Mouse (Mus musculus): ENCODE results near the gene Nprl3. TPM values are rescaled to one million over a fixed set of nuclear protein-coding genes. Genes with fewer than 3 reads are reported as not detected.

Nprl3 gene
- polyA plus RNA-seq, 1 experiment from 2014 or later = 31.4 TPM

GRCm38 (mm10) chr11:32228292-32228845 lies 39.1 kb downstream of the Nprl3 start:
- Histone ChIP-seq H3K4me1 (replicated peaks; ENCODE audit: control insufficient read depth, insufficient read depth, low read length) (peaks cover 4% of the 10 kb centered on the region; the same call in 1 of the 2 replicates), H3K4me3 (ENCODE audit: low read depth, low read length) (no peak overlapping the region), H3K36me3 (ENCODE audit: control insufficient read depth, insufficient read depth, low read length) (peaks cover 3% of the 10 kb centered on the region; the same call in 1 of the 2 replicates), H3K27ac (ENCODE audit: low read depth, low read length) (no peak overlapping the region), H3K9ac (ENCODE audit: low read depth, low read length) (no peak overlapping the region), H3K4me2 (replicated peaks; ENCODE audit: low read depth, low read length) (no peak overlapping the region), H3K27me3 (ENCODE audit: control insufficient read depth, insufficient read depth, low read length) (no peaks in the 10 kb centered on the region; the same call in 1 of the 2 replicates), H3K9me3 (ENCODE audit: control insufficient read depth, low read length) (no peaks in the 10 kb centered on the region)
- DNase-seq (ENCODE audit: low spot score) = no peak
- WGBS = 95% methylated on average over 3 of the region's 3 CpGs
- no peak for ATAC-seq (ENCODE audit: low FRiP score)

DNA sequence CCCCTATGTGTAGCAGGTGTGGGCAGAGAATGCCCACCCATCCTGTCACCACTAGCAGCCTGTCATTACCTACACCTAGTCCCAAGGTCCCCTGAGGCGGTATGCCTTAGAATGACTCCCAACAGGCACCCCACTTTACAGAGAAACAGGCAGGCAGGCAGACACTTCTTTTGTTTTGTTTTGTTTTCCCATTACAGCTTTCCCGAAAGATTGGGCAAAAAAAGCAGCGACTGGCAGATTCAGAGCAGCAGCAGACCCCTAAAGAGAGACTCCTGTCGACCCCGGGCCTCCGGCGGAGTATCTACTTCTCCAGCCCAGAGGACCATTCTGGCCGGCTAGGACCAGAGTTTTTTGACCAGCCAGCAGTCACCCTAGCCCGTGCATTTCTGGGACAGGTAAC lies 40.0 kb downstream of the Nprl3 start:
- H3K36me3 ChIP-seq (ENCODE audit: control insufficient read depth, insufficient read depth, low read length) = peaks cover 3% of the 10 kb centered on the region; the same call in 1 of the 2 replicates
- peaks cover 4% of the 10 kb centered on the region; the same call in 1 of the 2 replicates for H3K4me1 ChIP-seq (replicated peaks; ENCODE audit: control insufficient read depth, insufficient read depth, low read length)
- 90% methylated on average over 9 of the region's 9 CpGs for WGBS
- no peak overlapping the region for H3K4me3 ChIP-seq (ENCODE audit: low read depth, low read length)
- no peak overlapping the region for H3K9ac ChIP-seq (ENCODE audit: low read depth, low read length)
- H3K9me3 ChIP-seq (ENCODE audit: control insufficient read depth, low read length) = no peaks in the 10 kb centered on the region
- H3K27ac ChIP-seq (ENCODE audit: low read depth, low read length) = no peak overlapping the region
- no peak for DNase-seq (ENCODE audit: low spot score)
- no peaks in the 10 kb centered on the region; the same call in 1 of the 2 replicates for H3K27me3 ChIP-seq (ENCODE audit: control insufficient read depth, insufficient read depth, low read length)
- H3K4me2 ChIP-seq (replicated peaks; ENCODE audit: low read depth, low read length) = no peak overlapping the region
- no peak for ATAC-seq (ENCODE audit: low FRiP score)

- H3K9ac ChIP-seq (ENCODE audit: low read depth, low read length) = peak overlapping the region; percentile 86
- DNase-seq (ENCODE audit: low spot score) (no peak), ATAC-seq (ENCODE audit: low FRiP score) (0 out of 2 replicates have a peak, but pooled peaks have one; percentile 2)
- no peaks in the 10 kb centered on the region for H3K9me3 ChIP-seq (ENCODE audit: control insufficient read depth, low read length)
- peaks cover 3% of the 10 kb centered on the region; the same call in 1 of the 2 replicates for H3K36me3 ChIP-seq (ENCODE audit: control insufficient read depth, insufficient read depth, low read length)
- peak overlapping the region; percentile 74 for H3K4me2 ChIP-seq (replicated peaks; ENCODE audit: low read depth, low read length)
- H3K4me1 ChIP-seq (replicated peaks; ENCODE audit: control insufficient read depth, insufficient read depth, low read length) = peaks cover 6% of the 10 kb centered on the region; the same call in 1 of the 2 replicates
- peaks cover 2% of the 10 kb centered on the region; the same call in 1 of the 2 replicates for H3K27me3 ChIP-seq (ENCODE audit: control insufficient read depth, insufficient read depth, low read length)
- WGBS = 60% methylated on average over 1 of the region's 1 CpGs
- H3K4me3 ChIP-seq (ENCODE audit: low read depth, low read length) = peak overlapping the region; percentile 70
- no peak overlapping the region for H3K27ac ChIP-seq (ENCODE audit: low read depth, low read length)
Measured at GRCm38 (mm10) chr11:32227041-32227440, 40.5 kb downstream of the Nprl3 start.

- Histone ChIP-seq H3K36me3 (ENCODE audit: control insufficient read depth, insufficient read depth, low read length) (peaks cover 3% of the 10 kb centered on the region; the same call in 1 of the 2 replicates), H3K9ac (ENCODE audit: low read depth, low read length) (peak within 1 kb of the TSS; percentile 86), H3K4me3 (ENCODE audit: low read depth, low read length) (peak within 1 kb of the TSS; percentile 70), H3K27me3 (ENCODE audit: control insufficient read depth, insufficient read depth, low read length) (peaks cover 4% of the 10 kb centered on the region; the same call in 1 of the 2 replicates), H3K4me2 (replicated peaks; ENCODE audit: low read depth, low read length) (peak within 1 kb of the TSS; percentile 74), H3K4me1 (replicated peaks; ENCODE audit: control insufficient read depth, insufficient read depth, low read length) (peaks cover 6% of the 10 kb centered on the region; the same call in 1 of the 2 replicates), H3K27ac (ENCODE audit: low read depth, low read length) (0 out of 2 replicates have a peak within 1 kb of the TSS, but pooled peaks have one; percentile 0), H3K9me3 (ENCODE audit: control insufficient read depth, low read length) (no peaks in the 10 kb centered on the region)
- WGBS = 3% methylated on average over 47 of the region's 47 CpGs
- ATAC-seq (ENCODE audit: low FRiP score) (peak; percentile 85), DNase-seq (ENCODE audit: low spot score) (peak; percentile 90)
Measured at GRCm38 (mm10) chr11:32226124-32226871, 41.2 kb downstream of the Nprl3 start, which contains the start of gene Mpg. TSS of gene Mpg (plus strand) at chr11:32226505.

- no peak overlapping the region for H3K9ac ChIP-seq (ENCODE audit: low read depth, low read length)
- no peak for DNase-seq (ENCODE audit: low spot score)
- ATAC-seq (ENCODE audit: low FRiP score) = no peak
- no peaks in the 10 kb centered on the region for H3K36me3 ChIP-seq (ENCODE audit: control insufficient read depth, insufficient read depth, low read length)
- WGBS = 75% methylated on average over 7 of the region's 7 CpGs
- H3K4me3 ChIP-seq (ENCODE audit: low read depth, low read length) = no peak overlapping the region
- H3K9me3 ChIP-seq (ENCODE audit: control insufficient read depth, low read length) = no peaks in the 10 kb centered on the region
- no peak overlapping the region for H3K4me2 ChIP-seq (replicated peaks; ENCODE audit: low read depth, low read length)
- H3K4me1 ChIP-seq (replicated peaks; ENCODE audit: control insufficient read depth, insufficient read depth, low read length) = peaks cover 6% of the 10 kb centered on the region; the same call in 1 of the 2 replicates
- H3K27ac ChIP-seq (ENCODE audit: low read depth, low read length) = 0 out of 2 replicates have a peak overlapping the region, but pooled peaks have one; percentile 0
- peaks cover 4% of the 10 kb centered on the region; the same call in 1 of the 2 replicates for H3K27me3 ChIP-seq (ENCODE audit: control insufficient read depth, insufficient read depth, low read length)
Measured at GRCm38 (mm10) chr11:32225222-32226104, 42.0 kb downstream of the Nprl3 start.

DNA sequence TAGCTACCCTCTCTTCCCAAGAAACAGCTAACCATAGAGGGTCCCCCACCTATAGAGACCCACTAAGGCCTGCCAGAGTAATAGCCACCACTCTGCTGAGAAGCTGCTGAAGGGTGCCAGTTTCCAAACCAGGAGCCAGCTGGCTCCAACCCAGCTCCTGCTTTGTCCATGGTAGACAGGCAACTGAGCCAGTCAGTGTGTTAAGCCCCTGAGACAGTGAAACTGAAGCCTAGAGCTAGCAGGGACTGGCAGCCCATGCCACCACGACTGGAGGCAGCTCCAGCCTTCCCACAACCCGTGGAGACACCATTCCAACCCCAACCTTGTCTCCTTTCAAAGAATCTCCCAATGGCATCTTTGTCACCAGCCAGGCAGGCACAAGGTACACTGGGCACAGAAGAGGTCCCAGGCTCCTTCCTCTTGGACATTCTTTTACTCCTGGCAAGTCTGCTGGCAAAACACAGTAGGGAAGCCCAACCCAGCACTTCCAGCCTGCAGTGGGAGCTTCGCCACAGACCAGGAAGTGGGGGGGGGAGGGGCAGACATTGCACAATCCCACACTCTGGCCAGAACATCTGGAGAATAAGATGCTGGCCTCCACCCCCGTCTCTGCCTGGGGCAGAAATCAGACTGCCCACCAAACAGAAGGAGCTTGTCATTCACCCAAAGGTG lies 42.9 kb downstream of the Nprl3 start:
- H3K9ac ChIP-seq (ENCODE audit: low read depth, low read length) = no peak overlapping the region
- DNase-seq (ENCODE audit: low spot score) = peak; percentile 33
- peaks cover 4% of the 10 kb centered on the region; the same call in 1 of the 2 replicates for H3K27me3 ChIP-seq (ENCODE audit: control insufficient read depth, insufficient read depth, low read length)
- H3K27ac ChIP-seq (ENCODE audit: low read depth, low read length) = peak overlapping the region; percentile 30; the same call in 1 of the 2 replicates
- 39% methylated on average over 4 of the region's 4 CpGs for WGBS
- H3K36me3 ChIP-seq (ENCODE audit: control insufficient read depth, insufficient read depth, low read length) = no peaks in the 10 kb centered on the region
- H3K4me3 ChIP-seq (ENCODE audit: low read depth, low read length) = no peak overlapping the region
- no peak for ATAC-seq (ENCODE audit: low FRiP score)
- no peaks in the 10 kb centered on the region for H3K9me3 ChIP-seq (ENCODE audit: control insufficient read depth, low read length)
- no peak overlapping the region for H3K4me2 ChIP-seq (replicated peaks; ENCODE audit: low read depth, low read length)
- H3K4me1 ChIP-seq (replicated peaks; ENCODE audit: control insufficient read depth, insufficient read depth, low read length) = peaks cover 6% of the 10 kb centered on the region; the same call in 1 of the 2 replicates

GRCm38 (mm10) chr11:32223297-32223967 lies 44.1 kb downstream of the Nprl3 start:
- Histone ChIP-seq H3K4me2 (replicated peaks; ENCODE audit: low read depth, low read length) (no peak overlapping the region), H3K9ac (ENCODE audit: low read depth, low read length) (no peak overlapping the region), H3K27me3 (ENCODE audit: control insufficient read depth, insufficient read depth, low read length) (peaks cover 4% of the 10 kb centered on the region; the same call in 1 of the 2 replicates), H3K27ac (ENCODE audit: low read depth, low read length) (no peak overlapping the region), H3K4me3 (ENCODE audit: low read depth, low read length) (no peak overlapping the region), H3K9me3 (ENCODE audit: control insufficient read depth, low read length) (no peaks in the 10 kb centered on the region), H3K36me3 (ENCODE audit: control insufficient read depth, insufficient read depth, low read length) (no peaks in the 10 kb centered on the region), H3K4me1 (replicated peaks; ENCODE audit: control insufficient read depth, insufficient read depth, low read length) (peaks cover 10% of the 10 kb centered on the region; the same call in 1 of the 2 replicates)
- ATAC-seq (ENCODE audit: low FRiP score) (no peak), DNase-seq (ENCODE audit: low spot score) (no peak)
- WGBS = 67% methylated on average over 4 of the region's 4 CpGs

Measured in hindbrain, embryonic 11.5 days (tissue).